Mouse (Mus musculus): Measurements from ENCODE around the gene Mrpl51. TPM values are rescaled to one million over a fixed set of nuclear protein-coding genes. Genes with fewer than 3 reads are reported as not detected.
"Not testable (repeated sequence)": the region's sequence is repeated elsewhere in the genome, so short reads cannot be mapped to it uniquely, and the experiment has no call there.

The Mrpl51 gene
- polyA plus RNA-seq, 1 experiment from 2014 or later = 205 TPM

- Histone ChIP-seq H3K27ac (ENCODE audit: low read depth) (no peak overlapping the region; the same call in 1 of the 2 replicates), H3K4me3 (ENCODE audit: low read depth, low read length) (no peak overlapping the region), H3K9me3 (ENCODE audit: low read depth, low read length) (no peaks in the 10 kb centered on the region), H3K4me2 (no peak overlapping the region), H3K36me3 (ENCODE audit: insufficient read depth) (peaks cover 62% of the 10 kb centered on the region), H3K4me1 (ENCODE audit: insufficient read depth) (peaks cover 7% of the 10 kb centered on the region), H3K9ac (no peak overlapping the region), H3K27me3 (ENCODE audit: insufficient read depth, low read length) (no peaks in the 10 kb centered on the region)
- DNase-seq (no peak), ATAC-seq (ENCODE audit: insufficient read depth) (no peak)
- WGBS = 71% methylated on average over 7 of the region's 7 CpGs
- TF ChIP-seq CTCF (IDR thresholded peaks at IDR 0.05; ENCODE audit: low read depth) = no peak
These were observed 31.6 kb upstream of the Mrpl51 start for GRCm38 (mm10) chr6:125159773-125160557.

- H3K4me2 ChIP-seq = no peak overlapping the region
- DNase-seq (peak; percentile 18), ATAC-seq (ENCODE audit: insufficient read depth) (no peak)
- H3K27ac ChIP-seq (ENCODE audit: low read depth) = no peak overlapping the region
- H3K9me3 ChIP-seq (ENCODE audit: low read depth, low read length) = no peaks in the 10 kb centered on the region
- H3K36me3 ChIP-seq (ENCODE audit: insufficient read depth) = peaks cover 62% of the 10 kb centered on the region
- H3K9ac ChIP-seq = no peak overlapping the region
- peaks cover 7% of the 10 kb centered on the region for H3K4me1 ChIP-seq (ENCODE audit: insufficient read depth)
- H3K4me3 ChIP-seq (ENCODE audit: low read depth, low read length) = no peak overlapping the region
- TF ChIP-seq CTCF (IDR thresholded peaks at IDR 0.05; ENCODE audit: low read depth) = no peak
- no peaks in the 10 kb centered on the region for H3K27me3 ChIP-seq (ENCODE audit: insufficient read depth, low read length)
- 35% methylated on average over 10 of the region's 10 CpGs for WGBS
These were observed 31.1 kb upstream of the Mrpl51 start for GRCm38 (mm10) chr6:125160558-125160853.

- DNase-seq (peak; percentile 73), ATAC-seq (ENCODE audit: insufficient read depth) (no peak)
- H3K9ac ChIP-seq = no peak overlapping the region
- H3K36me3 ChIP-seq (ENCODE audit: insufficient read depth) = peaks cover 62% of the 10 kb centered on the region
- H3K4me2 ChIP-seq = no peak overlapping the region
- WGBS = 17% methylated on average over 22 of the region's 22 CpGs
- H3K27ac ChIP-seq (ENCODE audit: low read depth) = peak overlapping the region; percentile 61; the same call in 1 of the 2 replicates
- peaks cover 7% of the 10 kb centered on the region for H3K4me1 ChIP-seq (ENCODE audit: insufficient read depth)
- no peaks in the 10 kb centered on the region for H3K27me3 ChIP-seq (ENCODE audit: insufficient read depth, low read length)
- H3K4me3 ChIP-seq (ENCODE audit: low read depth, low read length) = no peak overlapping the region
- no peak for TF ChIP-seq CTCF (IDR thresholded peaks at IDR 0.05; ENCODE audit: low read depth)
- H3K9me3 ChIP-seq (ENCODE audit: low read depth, low read length) = no peaks in the 10 kb centered on the region
These were observed 30.5 kb upstream of the Mrpl51 start for GRCm38 (mm10) chr6:125160854-125161760.

GRCm38 (mm10) chr6:125161971-125162370, 29.6 kb upstream of the Mrpl51 start:
- not testable (repeated sequence) for ATAC-seq (ENCODE audit: insufficient read depth); H3K9ac ChIP-seq; H3K4me3 ChIP-seq (ENCODE audit: low read depth, low read length); H3K27me3 ChIP-seq (ENCODE audit: insufficient read depth, low read length); H3K27ac ChIP-seq (ENCODE audit: low read depth); H3K9me3 ChIP-seq (ENCODE audit: low read depth, low read length); H3K4me2 ChIP-seq
- Histone ChIP-seq H3K4me1 (ENCODE audit: insufficient read depth) (peaks cover 11% of the 10 kb centered on the region), H3K36me3 (ENCODE audit: insufficient read depth) (peaks cover 64% of the 10 kb centered on the region)
- 7% methylated on average over 3 of the region's 5 CpGs for WGBS
- TF ChIP-seq CTCF (IDR thresholded peaks at IDR 0.05; ENCODE audit: low read depth) = peak; percentile 67
- DNase-seq = peak; percentile 85

GRCm38 (mm10) chr6:125162615-125163305, 28.8 kb upstream of the Mrpl51 start:
- not testable (repeated sequence) for DNase-seq; H3K27me3 ChIP-seq (ENCODE audit: insufficient read depth, low read length); H3K9me3 ChIP-seq (ENCODE audit: low read depth, low read length); ATAC-seq (ENCODE audit: insufficient read depth); H3K27ac ChIP-seq (ENCODE audit: low read depth); H3K9ac ChIP-seq; H3K4me3 ChIP-seq (ENCODE audit: low read depth, low read length)
- WGBS = 68% methylated on average over 10 of the region's 16 CpGs
- Histone ChIP-seq H3K4me1 (ENCODE audit: insufficient read depth) (peaks cover 19% of the 10 kb centered on the region), H3K36me3 (ENCODE audit: insufficient read depth) (peaks cover 69% of the 10 kb centered on the region), H3K4me2 (peak overlapping the region; percentile 41; the same call in 1 of the 2 replicates)

DNA sequence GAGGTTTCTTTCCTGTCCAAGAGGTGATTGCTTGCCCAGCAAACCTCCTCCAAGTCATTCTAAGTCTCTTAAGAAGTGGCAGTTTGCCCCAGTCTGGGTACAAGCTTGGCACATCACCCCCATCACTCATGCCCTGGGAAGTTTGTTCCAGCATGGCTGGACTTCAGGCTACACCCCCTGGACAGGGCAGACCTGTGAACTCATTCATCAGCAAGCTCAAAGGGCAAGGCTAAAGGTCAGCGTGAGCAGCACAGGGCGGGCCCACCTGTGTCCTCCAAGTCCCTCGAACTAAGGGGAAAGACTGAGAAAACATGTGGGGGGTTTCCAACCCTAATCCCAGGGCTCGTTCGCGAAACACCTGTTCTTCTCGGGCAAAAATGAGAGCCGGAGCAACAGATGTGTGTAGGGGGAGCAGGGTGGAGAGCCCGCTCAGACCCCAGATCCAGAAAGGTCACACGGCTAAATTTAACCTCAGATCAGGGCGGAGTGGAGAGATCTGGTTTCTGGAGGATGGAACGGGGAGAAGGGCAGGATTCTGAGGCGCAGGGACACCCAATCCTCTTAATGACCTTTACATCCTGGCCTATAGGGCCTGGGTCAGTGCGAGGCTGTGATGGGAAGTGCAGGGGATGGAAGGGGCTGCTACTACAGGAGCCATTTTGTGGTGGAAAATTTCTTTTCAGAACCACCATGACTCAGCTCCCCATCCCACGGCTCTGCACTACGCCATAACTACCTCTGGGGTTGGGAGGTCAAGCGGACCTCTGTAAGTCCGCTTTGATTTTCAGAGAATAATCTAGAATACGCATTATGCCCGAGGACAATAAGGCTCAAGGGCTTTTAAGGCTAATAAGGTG, 27.6 kb upstream of the Mrpl51 start:
- Histone ChIP-seq H3K9me3 (ENCODE audit: low read depth, low read length) (no peaks in the 10 kb centered on the region), H3K27me3 (ENCODE audit: insufficient read depth, low read length) (no peaks in the 10 kb centered on the region), H3K36me3 (ENCODE audit: insufficient read depth) (peaks cover 74% of the 10 kb centered on the region), H3K4me2 (peak overlapping the region; percentile 98), H3K27ac (ENCODE audit: low read depth) (peak overlapping the region; percentile 98), H3K4me1 (ENCODE audit: insufficient read depth) (peaks cover 20% of the 10 kb centered on the region), H3K4me3 (ENCODE audit: low read depth, low read length) (peak overlapping the region; percentile 95), H3K9ac (peak overlapping the region; percentile 98)
- WGBS = 5% methylated on average over 20 of the region's 20 CpGs
- no peak for TF ChIP-seq CTCF (IDR thresholded peaks at IDR 0.05; ENCODE audit: low read depth)
- no peak for ATAC-seq (ENCODE audit: insufficient read depth)
- DNase-seq = peak; percentile 46
